Mouse (Mus musculus) central nervous system, embryonic 11.5 days (tissue): ENCODE results near the gene Gm21812. TPM values are rescaled to one million over a fixed set of nuclear protein-coding genes. Genes with fewer than 3 reads are reported as not detected.

Experiments
- polyA plus RNA-seq: library from polyadenylated mRNA; depleted of rRNA; stranded (reverse); fragments of >200 nt; gene quantifications from 2 replicates; pipeline ENCODE4 v1.2.3, GENCODE M21; 2012; rRNA removed

Gm21812 gene
- polyA plus RNA-seq = not detected in 2 replicates

GRCm38 (mm10) chrY:9347084-9347483 lies at the start of gene Gm21812:
Gene Gm21812, minus strand, starts transcription at chrY:9347184.

Other genes with a start within 250 kb of the Gm21812 start
- not detected in 2 replicates for gene Gm21292, start 213.3 kb downstream of the Gm21812 start, polyA plus RNA-seq
- not detected in 2 replicates for gene Gm21721, start 145.0 kb downstream of the Gm21812 start, polyA plus RNA-seq
- gene Gm21874, start 69.0 kb upstream of the Gm21812 start, polyA plus RNA-seq = not detected in 2 replicates